Mouse (Mus musculus) erythroblast, embryonic 14.5 days (primary cell): ENCODE measurements around the gene Clcn1. TPM values are rescaled to one million over a fixed set of nuclear protein-coding genes. Genes with fewer than 3 reads are reported as not detected.

Experiments used
- H3K27me3 ChIP-seq: 2 replicates; pipeline ENCODE4 v1.6.1; 2012; ENCODE audit warnings: inconsistent platforms; ENCODE audit not compliant: control insufficient read depth
- H3K36me3 ChIP-seq: 2 replicates; pipeline ENCODE4 v1.6.1; 2012; ENCODE audit warnings: mild to moderate bottlenecking, inconsistent platforms; ENCODE audit not compliant: control insufficient read depth
- H3K4me1 ChIP-seq: 2 replicates; pipeline ENCODE4 v1.6.1; 2012; ENCODE audit warnings: inconsistent platforms; ENCODE audit not compliant: control insufficient read depth
- H3K4me3 ChIP-seq: replicated peaks from 2 replicates; pipeline ENCODE3; 2012; ENCODE audit warnings: moderate library complexity, mild to moderate bottlenecking, inconsistent platforms
- H3K9me3 ChIP-seq: 2 replicates; pipeline ENCODE4 v1.6.1; 2012; ENCODE audit warnings: low read length, inconsistent platforms, mixed read lengths; ENCODE audit not compliant: control insufficient read depth
- GATA1 ChIP-seq: IDR thresholded peaks from 2 replicates; pipeline ENCODE4 v1.6.1; 2012; ENCODE audit warnings: low read length, inconsistent platforms, mixed read lengths
- TAL1 ChIP-seq: IDR thresholded peaks from 3 replicates; pipeline ENCODE4 v1.6.1; 2012; ENCODE audit warnings: low read length, inconsistent platforms, mixed read lengths
- polyA plus RNA-seq: library from polyadenylated mRNA; stranded (reverse); fragments of >175 nt; gene quantifications from 2 replicates; pipeline ENCODE4 v1.2.3, GENCODE M21; 2012

Clcn1 gene
- polyA plus RNA-seq, 1 experiment, result not detected

DNA sequence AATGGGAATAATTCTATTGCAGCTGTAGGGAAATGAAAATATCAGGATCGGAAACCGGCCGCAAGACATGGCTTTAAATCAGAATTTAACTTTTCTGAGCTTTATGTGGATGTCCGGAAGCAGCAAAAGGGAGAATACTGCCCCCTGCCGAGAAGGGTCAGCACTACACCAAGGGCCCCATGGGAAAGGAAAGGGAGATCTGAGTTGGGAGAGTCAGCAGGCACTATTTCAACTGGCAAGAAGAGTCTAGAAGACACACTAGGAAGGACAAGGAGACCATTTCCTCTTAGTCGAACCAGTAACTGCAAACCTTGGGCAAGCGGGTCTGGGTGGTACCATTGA lies 38.8 kb downstream of the Clcn1 start:
- Histone ChIP-seq H3K4me1 (peaks cover 10% of the 10 kb centered on the region), H3K4me3 (no peak overlapping the region), H3K9me3 (peaks cover 3% of the 10 kb centered on the region; the same call in 1 of the 2 replicates), H3K27me3 (peaks cover 56% of the 10 kb centered on the region), H3K36me3 (no peaks in the 10 kb centered on the region)
- no peak for TF ChIP-seq GATA1
- no peak for TF ChIP-seq TAL1

DNA sequence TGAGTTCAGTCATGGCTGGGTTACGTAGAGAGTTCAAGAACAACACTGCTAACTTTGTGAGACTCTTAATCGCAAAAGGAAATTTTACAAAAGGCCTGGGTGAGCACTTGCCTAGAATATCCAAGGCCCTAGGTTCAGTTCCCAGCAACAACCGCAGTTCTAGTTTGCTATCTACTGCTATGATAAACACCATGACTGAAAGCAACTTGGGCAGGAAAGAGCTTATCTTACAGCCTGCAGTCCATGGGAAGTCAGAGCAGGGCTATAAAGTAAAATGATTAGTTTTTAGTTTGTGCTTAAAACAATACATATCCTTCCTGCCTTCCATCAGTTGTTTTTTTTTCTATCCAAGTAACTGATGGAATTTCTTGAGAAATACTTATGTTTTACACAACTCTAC lies 40.0 kb downstream of the Clcn1 start:
- TF ChIP-seq TAL1, result no peak
- TF ChIP-seq GATA1, result no peak
- peaks cover 3% of the 10 kb centered on the region; the same call in 1 of the 2 replicates for H3K9me3 ChIP-seq
- H3K4me3 ChIP-seq, result no peak overlapping the region
- no peaks in the 10 kb centered on the region for H3K36me3 ChIP-seq
- H3K27me3 ChIP-seq, result peaks cover 46% of the 10 kb centered on the region
- H3K4me1 ChIP-seq, result peaks cover 10% of the 10 kb centered on the region

DNA sequence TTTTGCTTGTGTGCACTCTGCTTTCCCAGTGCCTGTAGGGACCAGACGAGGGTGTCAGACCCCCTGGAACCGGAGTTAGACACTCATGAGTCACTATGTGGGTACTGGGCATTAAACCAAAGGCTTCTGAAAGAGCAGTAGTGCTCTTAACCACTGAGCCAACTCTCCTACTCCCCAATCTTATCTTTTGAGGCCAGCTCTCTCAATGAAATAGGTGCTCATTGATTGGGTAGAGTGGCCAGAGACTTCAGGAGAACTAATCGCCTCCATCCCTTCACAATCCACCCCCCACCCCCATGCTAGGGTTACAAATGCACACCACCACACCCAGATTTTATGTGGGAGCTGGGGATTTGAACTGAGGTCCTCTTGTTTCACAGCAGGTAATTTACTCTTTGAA lies 42.3 kb downstream of the Clcn1 start:
- TF ChIP-seq GATA1 (no peak), TAL1 (no peak)
- Histone ChIP-seq H3K4me3 (no peak overlapping the region), H3K27me3 (peaks cover 24% of the 10 kb centered on the region), H3K4me1 (peaks cover 10% of the 10 kb centered on the region), H3K36me3 (no peaks in the 10 kb centered on the region), H3K9me3 (peaks cover 3% of the 10 kb centered on the region; the same call in 1 of the 2 replicates)

DNA sequence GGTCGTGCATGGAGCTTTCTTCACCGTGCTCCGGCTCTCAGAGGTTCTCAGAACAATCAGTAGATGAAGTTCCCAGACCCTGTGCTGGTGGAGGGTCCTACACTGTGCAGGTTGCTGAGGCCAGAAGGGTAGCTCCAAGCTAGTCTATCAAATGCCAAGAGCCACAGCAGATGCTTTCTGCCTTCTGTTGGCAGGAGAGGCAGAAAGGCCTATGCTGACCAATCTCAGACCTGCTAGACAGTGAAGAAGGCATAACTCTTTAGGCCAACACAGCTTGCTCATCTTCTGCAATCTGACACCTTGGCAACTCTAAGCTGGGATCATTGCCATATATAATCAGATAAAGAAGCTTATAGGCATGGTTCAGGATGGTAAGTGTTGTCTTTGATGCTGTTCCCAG lies 43.7 kb downstream of the Clcn1 start:
- Histone ChIP-seq H3K4me3 (no peak overlapping the region), H3K36me3 (no peaks in the 10 kb centered on the region), H3K9me3 (no peaks in the 10 kb centered on the region), H3K4me1 (peaks cover 5% of the 10 kb centered on the region), H3K27me3 (peaks cover 9% of the 10 kb centered on the region)
- TF ChIP-seq TAL1, result no peak
- TF ChIP-seq GATA1, result no peak

DNA sequence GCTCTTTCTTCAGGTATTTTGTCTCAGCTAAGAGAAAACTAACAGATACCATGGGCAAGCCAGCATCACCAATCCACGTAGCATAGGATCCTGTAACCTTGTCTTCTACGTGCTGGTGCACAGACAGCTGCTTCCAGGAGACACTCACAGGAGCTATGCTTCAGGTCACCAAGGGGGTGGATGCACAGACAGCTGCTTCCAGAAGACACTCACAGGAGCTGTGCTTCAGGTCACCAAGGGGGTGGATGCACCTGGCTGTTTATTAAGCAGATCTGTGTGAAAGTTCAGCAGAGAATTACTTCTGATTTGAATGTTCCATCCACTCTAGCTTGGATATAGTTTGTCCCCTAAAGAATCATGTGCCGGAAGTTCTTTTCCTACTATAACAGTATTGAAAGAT lies 44.5 kb downstream of the Clcn1 start:
- TF ChIP-seq GATA1 (no peak), TAL1 (no peak)
- H3K9me3 ChIP-seq, result no peaks in the 10 kb centered on the region
- H3K27me3 ChIP-seq, result peaks cover 2% of the 10 kb centered on the region
- peaks cover 5% of the 10 kb centered on the region for H3K4me1 ChIP-seq
- H3K36me3 ChIP-seq, result no peaks in the 10 kb centered on the region
- H3K4me3 ChIP-seq, result no peak overlapping the region

DNA sequence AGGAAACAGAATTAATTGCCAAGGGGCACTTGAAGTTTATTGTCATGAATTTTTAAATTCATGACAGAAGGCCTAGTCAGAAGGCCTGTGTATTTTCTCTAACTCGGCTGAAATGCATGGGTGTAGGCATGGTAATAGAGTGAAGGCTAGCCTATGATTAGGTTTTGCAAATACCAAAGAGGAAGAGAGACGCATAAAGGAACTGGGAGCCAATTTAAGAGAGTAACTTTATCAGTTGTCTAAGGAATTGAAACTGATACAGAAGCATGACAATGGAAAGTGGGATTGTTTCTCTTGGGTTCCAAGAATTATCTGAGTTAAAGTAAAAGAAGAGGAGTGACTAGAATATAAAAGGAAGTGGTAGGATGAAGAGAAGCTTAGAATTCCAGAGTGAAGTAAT lies 52.7 kb downstream of the Clcn1 start:
- H3K9me3 ChIP-seq, result no peaks in the 10 kb centered on the region
- H3K4me3 ChIP-seq, result no peak overlapping the region
- no peaks in the 10 kb centered on the region for H3K36me3 ChIP-seq
- no peaks in the 10 kb centered on the region for H3K27me3 ChIP-seq
- H3K4me1 ChIP-seq, result no peaks in the 10 kb centered on the region
- TF ChIP-seq TAL1, result no peak

DNA sequence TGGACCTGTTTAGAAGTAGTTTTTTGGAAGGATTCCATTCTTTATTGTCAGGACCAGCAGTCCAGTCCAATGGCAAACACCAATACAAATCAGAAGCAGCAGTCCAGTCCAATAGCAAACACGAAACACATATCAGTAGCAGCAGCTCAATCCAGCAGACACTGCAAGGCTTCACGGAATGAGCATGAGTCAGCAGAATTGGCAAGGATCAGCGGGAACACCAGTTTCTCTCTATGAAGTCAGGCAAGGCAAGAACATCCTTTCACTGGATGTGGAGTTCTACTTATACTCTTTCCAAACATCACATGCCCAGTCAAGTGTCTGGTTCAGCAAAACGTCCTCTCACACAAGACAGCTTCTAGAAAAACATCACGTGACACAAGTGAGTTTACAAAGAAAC lies 53.5 kb downstream of the Clcn1 start:
- Histone ChIP-seq H3K4me1 (no peaks in the 10 kb centered on the region), H3K36me3 (no peaks in the 10 kb centered on the region), H3K27me3 (no peaks in the 10 kb centered on the region), H3K9me3 (no peaks in the 10 kb centered on the region), H3K4me3 (no peak overlapping the region)
- TF ChIP-seq GATA1 (no peak), TAL1 (no peak)

DNA sequence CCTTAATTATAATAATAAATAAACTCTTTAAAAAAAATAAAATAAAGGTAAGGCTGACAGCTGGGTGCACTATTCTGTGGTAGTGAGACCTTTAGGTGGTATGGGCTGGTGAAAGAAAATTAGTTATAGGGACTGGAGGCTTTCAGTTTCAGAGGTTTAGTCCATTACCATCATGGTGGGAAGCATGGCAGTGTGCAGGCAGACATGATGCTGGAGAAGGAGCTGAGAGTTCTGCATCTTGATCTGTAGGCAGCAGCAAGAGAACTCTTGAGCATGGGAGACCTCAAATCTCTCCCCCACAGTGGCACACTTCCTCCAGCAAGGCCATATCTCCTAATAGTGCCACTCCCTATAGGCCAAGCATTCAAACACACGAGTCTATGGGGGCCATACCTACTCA lies 55.7 kb downstream of the Clcn1 start:
- Histone ChIP-seq H3K36me3 (no peaks in the 10 kb centered on the region), H3K4me3 (no peak overlapping the region), H3K9me3 (no peaks in the 10 kb centered on the region), H3K4me1 (no peaks in the 10 kb centered on the region), H3K27me3 (no peaks in the 10 kb centered on the region)
- TF ChIP-seq GATA1, result no peak
- TF ChIP-seq TAL1, result no peak

DNA sequence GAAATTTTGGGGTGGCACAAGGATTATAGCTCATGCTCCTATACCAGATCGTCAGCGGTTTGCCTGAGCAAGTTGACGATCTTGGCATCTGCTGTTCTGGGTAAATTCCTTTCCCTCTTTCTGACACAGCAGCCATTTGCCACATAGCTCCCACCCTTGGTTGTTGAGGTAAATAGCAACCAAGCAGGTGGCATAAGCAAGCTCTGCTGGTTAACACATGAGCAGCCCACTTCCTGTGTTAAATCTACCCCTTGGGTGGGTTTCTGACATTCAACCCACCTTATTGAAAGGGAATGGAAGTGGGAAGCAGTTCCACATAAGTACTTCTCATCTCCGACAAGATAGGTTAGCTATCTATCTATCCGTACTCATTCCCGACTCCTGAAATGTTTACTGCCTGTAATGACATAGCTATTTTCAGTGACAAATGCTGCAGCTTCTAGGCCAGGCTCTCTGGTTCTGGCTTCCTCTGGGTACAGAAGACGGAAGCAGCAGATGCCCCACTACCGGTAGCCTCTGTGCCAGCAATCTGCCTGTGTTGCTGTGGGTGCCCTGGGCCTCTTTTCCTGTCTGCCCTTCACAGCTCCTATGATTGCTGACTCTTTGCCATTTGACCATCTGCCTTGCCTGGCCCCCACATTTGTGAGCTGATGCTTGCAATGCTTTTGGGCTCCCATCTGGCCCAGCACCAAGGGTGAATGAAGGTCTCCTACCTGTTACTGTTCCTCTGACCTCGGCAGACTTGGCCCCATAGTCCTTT lies 57.1 kb downstream of the Clcn1 start:
- Histone ChIP-seq H3K36me3 (no peaks in the 10 kb centered on the region), H3K9me3 (no peaks in the 10 kb centered on the region), H3K27me3 (no peaks in the 10 kb centered on the region), H3K4me3 (no peak overlapping the region), H3K4me1 (no peaks in the 10 kb centered on the region)
- TF ChIP-seq TAL1, result no peak
- TF ChIP-seq GATA1, result no peak

DNA sequence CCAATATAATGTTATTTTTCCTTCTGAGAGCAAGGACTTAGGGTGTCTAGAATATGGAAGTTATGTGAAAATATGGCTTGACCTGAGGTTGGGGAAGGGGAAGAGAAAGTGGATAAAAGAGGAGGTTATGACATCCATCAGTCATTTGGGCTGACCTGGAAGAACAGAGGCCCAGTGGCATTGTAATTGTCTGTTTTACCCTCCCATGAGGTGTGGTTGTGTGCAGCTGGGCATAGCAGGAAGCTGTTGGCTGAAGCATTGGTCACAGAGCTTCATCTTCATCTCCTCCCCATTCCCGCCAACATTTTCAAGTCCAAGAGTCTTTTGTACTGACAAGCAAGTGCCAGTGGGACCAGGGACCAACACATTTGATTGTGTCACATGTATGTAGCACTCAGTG lies 57.8 kb downstream of the Clcn1 start:
- TF ChIP-seq TAL1 (no peak), GATA1 (no peak)
- Histone ChIP-seq H3K36me3 (no peaks in the 10 kb centered on the region), H3K4me3 (no peak overlapping the region), H3K4me1 (peaks cover 4% of the 10 kb centered on the region), H3K27me3 (peaks cover 3% of the 10 kb centered on the region), H3K9me3 (no peaks in the 10 kb centered on the region)
